Mouse (Mus musculus) CD4-positive, CD25-positive, alpha-beta regulatory T cell, adult 2 months (primary cell): ENCODE measurements around the gene Spg7.
A peak's percentile ranks its signal among the peaks of the same experiment; 100 is the strongest.

Experiments
- DNase-seq: peaks from one replicate; pipeline ENCODE4 v3.0.0-alpha.2; 2012; ENCODE audit warnings: low read depth, low spot score

The Spg7 gene

GRCm38 (mm10) chr8:123126193-123126816 lies 63.6 kb downstream of the Spg7 start:
- peak; percentile 28 for DNase-seq

GRCm38 (mm10) chr8:123131041-123131440 lies 68.3 kb downstream of the Spg7 start:
- no peak for DNase-seq

GRCm38 (mm10) chr8:123132953-123133352 lies 70.2 kb downstream of the Spg7 start:
- no peak for DNase-seq

GRCm38 (mm10) chr8:123134149-123134713 lies 71.5 kb downstream of the Spg7 start:
- no peak for DNase-seq

- DNase-seq = no peak
Observed at GRCm38 (mm10) chr8:123135406-123135805, 72.7 kb downstream of the Spg7 start.

- no peak for DNase-seq
Observed at GRCm38 (mm10) chr8:123135806-123136205, 73.1 kb downstream of the Spg7 start.

- DNase-seq = no peak
Observed at GRCm38 (mm10) chr8:123136287-123136686, 73.5 kb downstream of the Spg7 start.

- DNase-seq = no peak
Observed at GRCm38 (mm10) chr8:123137645-123138077, 74.9 kb downstream of the Spg7 start.

- no peak for DNase-seq
Observed at GRCm38 (mm10) chr8:123138741-123139140, 76.0 kb downstream of the Spg7 start.

GRCm38 (mm10) chr8:123141741-123142462 lies 79.2 kb downstream of the Spg7 start:
- no peak for DNase-seq

GRCm38 (mm10) chr8:123145279-123145678 lies 82.5 kb downstream of the Spg7 start:
- DNase-seq = peak; percentile 63

GRCm38 (mm10) chr8:123146390-123146789 lies 83.6 kb downstream of the Spg7 start:
- DNase-seq = no peak
